Mouse (Mus musculus): ENCODE measurements around the gene Apoc2. TPM values are rescaled to one million over a fixed set of nuclear protein-coding genes. Genes with fewer than 3 reads are reported as not detected.

The Apoc2 gene
- polyA plus RNA-seq, 1 experiment: not detected

- H3K4me3 ChIP-seq (ENCODE audit: insufficient read depth, low read depth, low read length): no peak overlapping the region
- no peak overlapping the region for H3K27ac ChIP-seq (ENCODE audit: insufficient read depth, low read depth, low read length)
- TF ChIP-seq CTCF (IDR thresholded peaks at IDR 0.05; ENCODE audit: insufficient read depth, low read depth, low read length) (no peak), POLR2A (IDR thresholded peaks at IDR 0.05; ENCODE audit: insufficient read depth, low read depth, low read length) (no peak)
- H3K4me1 ChIP-seq (ENCODE audit: control insufficient read depth, insufficient read depth, low read length): peaks cover 8% of the 10 kb centered on the region
- 64% methylated on average over 14 of the region's 14 CpGs for WGBS
These were observed 4.5 kb downstream of the Apoc2 start for GRCm38 (mm10) chr7:19673083-19673699.

- H3K4me1 ChIP-seq (ENCODE audit: control insufficient read depth, insufficient read depth, low read length): peaks cover 8% of the 10 kb centered on the region
- H3K27ac ChIP-seq (ENCODE audit: insufficient read depth, low read depth, low read length): no peak overlapping the region
- H3K4me3 ChIP-seq (ENCODE audit: insufficient read depth, low read depth, low read length): no peak overlapping the region
- 73% methylated on average over 10 of the region's 10 CpGs for WGBS
- TF ChIP-seq POLR2A (IDR thresholded peaks at IDR 0.05; ENCODE audit: insufficient read depth, low read depth, low read length) (no peak), CTCF (IDR thresholded peaks at IDR 0.05; ENCODE audit: insufficient read depth, low read depth, low read length) (no peak)
These were observed 6.2 kb downstream of the Apoc2 start for GRCm38 (mm10) chr7:19671511-19671910.

- peak; percentile 15 for TF ChIP-seq CTCF (IDR thresholded peaks at IDR 0.05; ENCODE audit: insufficient read depth, low read depth, low read length)
- TF ChIP-seq POLR2A (IDR thresholded peaks at IDR 0.05; ENCODE audit: insufficient read depth, low read depth, low read length): no peak
- H3K27ac ChIP-seq (ENCODE audit: insufficient read depth, low read depth, low read length): peak overlapping the region; percentile 27; the same call in 1 of the 2 replicates
- no peak overlapping the region for H3K4me3 ChIP-seq (ENCODE audit: insufficient read depth, low read depth, low read length)
- H3K4me1 ChIP-seq (ENCODE audit: control insufficient read depth, insufficient read depth, low read length): peaks cover 10% of the 10 kb centered on the region
- WGBS: 2% methylated on average over 10 of the region's 10 CpGs
These were observed 8.6 kb downstream of the Apoc2 start for GRCm38 (mm10) chr7:19668947-19669721.

- Histone ChIP-seq H3K4me3 (ENCODE audit: insufficient read depth, low read depth, low read length) (no peak overlapping the region), H3K27ac (ENCODE audit: insufficient read depth, low read depth, low read length) (no peak overlapping the region), H3K4me1 (ENCODE audit: control insufficient read depth, insufficient read depth, low read length) (peaks cover 18% of the 10 kb centered on the region)
- no peak for TF ChIP-seq CTCF (IDR thresholded peaks at IDR 0.05; ENCODE audit: insufficient read depth, low read depth, low read length)
- no peak for TF ChIP-seq POLR2A (IDR thresholded peaks at IDR 0.05; ENCODE audit: insufficient read depth, low read depth, low read length)
- 66% methylated on average over 2 of the region's 2 CpGs for WGBS
These were observed 10.3 kb downstream of the Apoc2 start for GRCm38 (mm10) chr7:19667434-19667833.

GRCm38 (mm10) chr7:19666750-19667149 is 11.0 kb downstream of the Apoc2 start:
- TF ChIP-seq POLR2A (IDR thresholded peaks at IDR 0.05; ENCODE audit: insufficient read depth, low read depth, low read length) (no peak), CTCF (IDR thresholded peaks at IDR 0.05; ENCODE audit: insufficient read depth, low read depth, low read length) (no peak)
- 42% methylated on average over 3 of the region's 3 CpGs for WGBS
- Histone ChIP-seq H3K4me3 (ENCODE audit: insufficient read depth, low read depth, low read length) (no peak overlapping the region), H3K4me1 (ENCODE audit: control insufficient read depth, insufficient read depth, low read length) (peaks cover 19% of the 10 kb centered on the region), H3K27ac (ENCODE audit: insufficient read depth, low read depth, low read length) (no peak overlapping the region)

GRCm38 (mm10) chr7:19664955-19665841 is 12.5 kb downstream of the Apoc2 start, which contains the start of gene Clptm1:
TSS of gene Clptm1 (minus strand) at chr7:19665033.
- peak within 1 kb of the TSS; percentile 86 for H3K4me3 ChIP-seq (ENCODE audit: insufficient read depth, low read depth, low read length)

GRCm38 (mm10) chr7:19664455-19664954 is 13.2 kb downstream of the Apoc2 start:
- Histone ChIP-seq H3K27ac (ENCODE audit: insufficient read depth, low read depth, low read length) (peak overlapping the region; percentile 28; the same call in 1 of the 2 replicates), H3K4me3 (ENCODE audit: insufficient read depth, low read depth, low read length) (peak overlapping the region; percentile 86), H3K4me1 (ENCODE audit: control insufficient read depth, insufficient read depth, low read length) (peaks cover 19% of the 10 kb centered on the region)
- TF ChIP-seq POLR2A (IDR thresholded peaks at IDR 0.05; ENCODE audit: insufficient read depth, low read depth, low read length) (no peak; the same call in 1 of the 2 replicates), CTCF (IDR thresholded peaks at IDR 0.05; ENCODE audit: insufficient read depth, low read depth, low read length) (no peak)
- 1% methylated on average over 37 of the region's 37 CpGs for whole genome bisulfite sequencing

More at GRCm38 (mm10) chr7:19664955-19665841, 12.5 kb downstream of the Apoc2 start, which contains the start of gene Clptm1:
- no peak for TF ChIP-seq CTCF (IDR thresholded peaks at IDR 0.05; ENCODE audit: insufficient read depth, low read depth, low read length)
- TF ChIP-seq POLR2A (IDR thresholded peaks at IDR 0.05; ENCODE audit: insufficient read depth, low read depth, low read length): 0 out of 2 replicates have a peak, but pooled peaks have one; percentile 42
- WGBS: under 1% methylated on average over 62 of the region's 63 CpGs
- Histone ChIP-seq H3K27ac (ENCODE audit: insufficient read depth, low read depth, low read length) (peak within 1 kb of the TSS; percentile 75), H3K4me1 (ENCODE audit: control insufficient read depth, insufficient read depth, low read length) (peaks cover 19% of the 10 kb centered on the region)

- TF ChIP-seq POLR2A (IDR thresholded peaks at IDR 0.05; ENCODE audit: insufficient read depth, low read depth, low read length) (no peak), CTCF (IDR thresholded peaks at IDR 0.05; ENCODE audit: insufficient read depth, low read depth, low read length) (no peak)
- Histone ChIP-seq H3K4me1 (ENCODE audit: control insufficient read depth, insufficient read depth, low read length) (peaks cover 14% of the 10 kb centered on the region), H3K4me3 (ENCODE audit: insufficient read depth, low read depth, low read length) (peak overlapping the region; percentile 86), H3K27ac (ENCODE audit: insufficient read depth, low read depth, low read length) (no peak overlapping the region)
- 14% methylated on average over 8 of the region's 8 CpGs for WGBS
These were observed 13.8 kb downstream of the Apoc2 start for GRCm38 (mm10) chr7:19663940-19664339.
